Mouse (Mus musculus): ENCODE measurements around the gene Pik3c2g.
"Not testable (repeated sequence)": the region's sequence is repeated elsewhere in the genome, so short reads cannot be mapped to it uniquely, and the experiment has no call there.

The Pik3c2g gene

GRCm38 (mm10) chr6:139928766-139929165 is 341.7 kb downstream of the Pik3c2g start:
- no peak for DNase-seq (ENCODE audit: low spot score)

GRCm38 (mm10) chr6:139934861-139935260 is 347.8 kb downstream of the Pik3c2g start:
- no peak for DNase-seq (ENCODE audit: low spot score)

GRCm38 (mm10) chr6:139937581-139937980 is 350.6 kb downstream of the Pik3c2g start:
- not testable (repeated sequence) for DNase-seq (ENCODE audit: low spot score)

GRCm38 (mm10) chr6:139947106-139947879 is 360.3 kb downstream of the Pik3c2g start:
- DNase-seq (ENCODE audit: low spot score): no peak

GRCm38 (mm10) chr6:139953596-139953995 is 366.6 kb downstream of the Pik3c2g start:
- no peak for DNase-seq (ENCODE audit: low spot score)

- no peak for DNase-seq (ENCODE audit: low spot score)
Measured at GRCm38 (mm10) chr6:139957531-139958241, 370.7 kb downstream of the Pik3c2g start.

- no peak for DNase-seq (ENCODE audit: low spot score)
Measured at GRCm38 (mm10) chr6:139963775-139964174, 376.8 kb downstream of the Pik3c2g start.

- DNase-seq (ENCODE audit: low spot score): no peak
Measured at GRCm38 (mm10) chr6:139964895-139965294, 377.9 kb downstream of the Pik3c2g start.

GRCm38 (mm10) chr6:139966684-139967083 is 379.7 kb downstream of the Pik3c2g start:
- no peak for DNase-seq (ENCODE audit: low spot score)

- DNase-seq (ENCODE audit: low spot score): no peak
Measured at GRCm38 (mm10) chr6:139971608-139972298, 384.7 kb downstream of the Pik3c2g start.

- DNase-seq (ENCODE audit: low spot score): no peak
Measured at GRCm38 (mm10) chr6:139974668-139975067, 387.6 kb downstream of the Pik3c2g start.

GRCm38 (mm10) chr6:139978114-139978513 is 391.1 kb downstream of the Pik3c2g start:
- DNase-seq (ENCODE audit: low spot score): no peak

- DNase-seq (ENCODE audit: low spot score): no peak
Measured at GRCm38 (mm10) chr6:139981061-139981460, 394.0 kb downstream of the Pik3c2g start.

- DNase-seq (ENCODE audit: low spot score): no peak
Measured at GRCm38 (mm10) chr6:139984069-139984468, 397.0 kb downstream of the Pik3c2g start.

- no peak for DNase-seq (ENCODE audit: low spot score)
Measured at GRCm38 (mm10) chr6:139986564-139986963, 399.5 kb downstream of the Pik3c2g start.

- DNase-seq (ENCODE audit: low spot score): no peak
Measured at GRCm38 (mm10) chr6:139989075-139989474, 402.1 kb downstream of the Pik3c2g start.

- DNase-seq (ENCODE audit: low spot score): no peak
Measured at GRCm38 (mm10) chr6:139989597-139989996, 402.6 kb downstream of the Pik3c2g start.

GRCm38 (mm10) chr6:140005181-140005580 is 418.2 kb downstream of the Pik3c2g start:
- no peak for DNase-seq (ENCODE audit: low spot score)
